In genomic region chr17:48935201-48935600, GRCm38 (mm10) we compare ENCODE assay signal across 12 mouse cellular contexts. TPM values are rescaled to one million over a fixed set of nuclear protein-coding genes. Genes with fewer than 3 reads are reported as not detected.
DNase-seq lines count a peak whose midpoint lies in the region; ATAC-seq and TF ChIP-seq lines count a peak whose summit lies in the region.
"Had no signal": no experiment of that assay in that cellular context is flagged by ENCODE, and none has a peak within 500 bp of the region (broad histone marks: within the 10 kb centered on the region; RNA-seq: fewer than 3 reads in every experiment).

No protein-coding gene starts in this region.

- H3K4me2 ChIP-seq in forebrain, embryonic 15.5 days (replicated peaks): peak overlapping the region; percentile 70
- no peak overlapping the region for H3K4me2 ChIP-seq in forebrain, embryonic 12.5 days

- H3K4me1 ChIP-seq in forebrain, embryonic 15.5 days: peaks cover 25% of the 10 kb centered on the region
- H3K4me1 ChIP-seq in forebrain, embryonic 12.5 days: peaks cover 18% of the 10 kb centered on the region

- H3K36me3 ChIP-seq in forebrain, embryonic 15.5 days: no peaks in the 10 kb centered on the region
- H3K36me3 ChIP-seq in forebrain, embryonic 12.5 days (replicated peaks): no peaks in the 10 kb centered on the region

- H3K9ac ChIP-seq in forebrain, embryonic 15.5 days (replicated peaks): no peak overlapping the region
- no peak overlapping the region for H3K9ac ChIP-seq in forebrain, embryonic 12.5 days

- intact Hi-C loops in left cerebral cortex, adult 2 months (cut with DNase I): no loop called here

- WGBS in forebrain, embryonic 15.5 days: 87% methylated on average over 8 of the region's 8 CpGs
- 88% methylated on average over 8 of the region's 8 CpGs for WGBS in forebrain, embryonic 12.5 days

- no peak overlapping the region for H3K27ac ChIP-seq in forebrain, embryonic 15.5 days (replicated peaks)
- H3K27ac ChIP-seq in forebrain, embryonic 12.5 days: no peak overlapping the region
- H3K27ac ChIP-seq in left cerebral cortex, adult 2 months: no peak overlapping the region

- TF ChIP-seq CTCF in left cerebral cortex, adult 2 months (IDR thresholded peaks at IDR 0.05): no peak

- H3K27me3 ChIP-seq in forebrain, embryonic 15.5 days: no peaks in the 10 kb centered on the region
- peaks cover 29% of the 10 kb centered on the region for H3K27me3 ChIP-seq in forebrain, embryonic 12.5 days

- 0 out of 2 replicates have a peak overlapping the region, but pooled peaks have one; percentile 71 for H3K4me3 ChIP-seq in forebrain, embryonic 15.5 days
- no peak overlapping the region for H3K4me3 ChIP-seq in forebrain, embryonic 12.5 days (replicated peaks)
- H3K4me3 ChIP-seq in left cerebral cortex, adult 2 months: peak overlapping the region; percentile 85

- no peak for ATAC-seq in forebrain, embryonic 15.5 days (replicated peaks)
- no peak for ATAC-seq in forebrain, embryonic 12.5 days (ENCODE audit: low FRiP score)

- no peaks in the 10 kb centered on the region for H3K9me3 ChIP-seq in forebrain, embryonic 15.5 days
- no peaks in the 10 kb centered on the region for H3K9me3 ChIP-seq in forebrain, embryonic 12.5 days

- no peak for DNase-seq in left cerebral cortex, adult 2 months (ENCODE audit: extremely low spot score in 1 of 2, low spot score in 2 of 2)
- DNase-seq in left cerebral cortex, adult 8-10 months (ENCODE audit: low spot score in 2 of 2): no peak
- peak; percentile 57 for DNase-seq in kidney, postnatal 10 days
- peak; percentile 5 for DNase-seq in skeletal muscle tissue, adult 2 months (ENCODE audit: low read depth, low spot score)
- DNase-seq in cerebellum, adult 11-12 months: no peak
- DNase-seq in testis, postnatal 10 days (ENCODE audit: low spot score): no peak
- DNase-seq: cerebellum, adult 8-10 months; lung, adult 18-20 months; lung, postnatal 4 days; thymus, postnatal 14 days had no signal

RNA-seq across cellular contexts. Expression of gene Lrfn2, which starts 3.0 kb away (rescaled TPM):
- 8.7 and 8.9 TPM in 2 replicates for polyA plus RNA-seq in forebrain, embryonic 15.5 days (2015; fragmentation: Nextera tagmentation; extraction: Ambion mirVana)
- 1.8 and 2.2 TPM in 2 replicates for polyA plus RNA-seq in forebrain, embryonic 12.5 days (2016; fragmentation: Nextera tagmentation; extraction: Ambion mirVana)
- total RNA-seq in left cerebral cortex, adult 2 months (2021): 10 to 100 TPM; 36.9 to 38.9 TPM
- 10 to 100 TPM; 24.9 to 32.1 (median 27.7) TPM for total RNA-seq in left cerebral cortex, adult 8-10 months (2022)

Comparison
In these comparisons a context has a peak if more than half of its experiments do, and no peak if none do; other contexts are left out.
1. DNase-seq: peak in kidney, postnatal 10 days (single experiment) and skeletal muscle tissue, adult 2 months (single experiment); none in left cerebral cortex, adult 2 months (0 of 2), left cerebral cortex, adult 8-10 months (0 of 2), cerebellum, adult 11-12 months (single experiment) and testis, postnatal 10 days (single experiment).